Mouse (Mus musculus) G1E (cell line): ENCODE results near the gene Folr2.

ENCODE experiments used
- CTCF ChIP-seq: IDR thresholded peaks from 2 replicates; pipeline ENCODE4 v1.5.1; 2012; ENCODE audit warnings: low read depth, low read length, inconsistent platforms, mixed read lengths
- GATA1 ChIP-seq: IDR thresholded peaks from 2 replicates; pipeline ENCODE4 v1.6.1; 2012; ENCODE audit warnings: borderline replicate concordance, low read length, inconsistent platforms, mixed read lengths
- GATA2 ChIP-seq: IDR thresholded peaks from 2 replicates; pipeline ENCODE4 v1.6.1; 2012; ENCODE audit warnings: low read depth, low read length, inconsistent platforms, borderline replicate concordance
- TAL1 ChIP-seq: conservative IDR thresholded peaks from 2 replicates; pipeline ENCODE4 v1.6.1; 2012; ENCODE audit warnings: low read depth, low read length, inconsistent platforms, mixed read lengths

- no peak for TF ChIP-seq GATA2
- TF ChIP-seq CTCF = no peak
- TF ChIP-seq GATA1 = no peak
- no peak for TF ChIP-seq TAL1
Observed at GRCm38 (mm10) chr7:101863415-101863814, 6.4 kb upstream of the Folr2 start, which contains the start of gene Anapc15.
